Mouse (Mus musculus) olfactory bulb, adult 2 months (tissue): ENCODE data around the gene Olfr527.

ENCODE experiments used
- CTCF ChIP-seq: fragments of 200-500 bp; IDR thresholded peaks from 2 replicates; pipeline ENCODE4 v1.5.1; 2012; ENCODE audit warnings: low read depth, mild to moderate bottlenecking, low read length, moderate library complexity; ENCODE audit not compliant: insufficient read depth
- POLR2A ChIP-seq: fragments of 200-500 bp; IDR thresholded peaks from 2 replicates; pipeline ENCODE4 v1.6.1; 2012; ENCODE audit warnings: mild to moderate bottlenecking, low read depth, low read length, moderate library complexity; ENCODE audit not compliant: insufficient read depth

GRCm38 (mm10) chr7:140376231-140376630 lies 42.4 kb downstream of the Olfr527 start, which contains the start of gene Olfr530:
- no peak for TF ChIP-seq POLR2A
- TF ChIP-seq CTCF, result no peak
